Mouse (Mus musculus): ENCODE data around the gene Trim17. TPM values are rescaled to one million over a fixed set of nuclear protein-coding genes. Genes with fewer than 3 reads are reported as not detected.

Trim17 gene
- polyA plus RNA-seq, 1 experiment, result 0.23 TPM

DNA sequence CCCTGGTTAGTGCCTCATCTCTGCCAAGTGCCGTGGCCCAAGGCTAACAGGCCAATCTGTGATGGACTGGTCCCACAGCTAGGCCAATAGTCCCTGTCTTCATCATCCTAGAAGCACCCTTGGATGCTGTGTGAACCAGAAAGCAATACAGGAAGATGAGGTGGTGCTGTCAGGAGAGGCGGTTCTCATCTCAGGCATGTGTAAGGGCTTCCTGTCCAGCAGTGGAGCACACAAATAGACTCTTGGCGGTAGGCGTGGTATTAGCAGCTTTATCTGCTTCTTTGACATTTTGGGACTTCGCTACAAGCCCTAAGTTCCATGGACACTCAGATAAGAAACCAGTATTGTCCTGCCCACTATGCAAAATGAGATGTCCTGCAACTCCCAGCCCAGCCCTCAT is 43.1 kb downstream of the Trim17 start:
- no peaks in the 10 kb centered on the region for H3K27me3 ChIP-seq (ENCODE audit: control insufficient read depth, insufficient read depth, low read length)
- no peak for DNase-seq (ENCODE audit: low read depth in 1 of 2, low spot score in 2 of 2)
- 78% methylated on average over 5 of the region's 5 CpGs for WGBS
- H3K27ac ChIP-seq (ENCODE audit: insufficient read depth, low read length), result no peak overlapping the region
- H3K4me1 ChIP-seq (ENCODE audit: control insufficient read depth, insufficient read depth, insufficient read length), result peaks cover 19% of the 10 kb centered on the region
- no peak overlapping the region for H3K4me3 ChIP-seq (ENCODE audit: extremely low read depth, insufficient read depth, insufficient read length)
- no peak for TF ChIP-seq CTCF (IDR thresholded peaks at IDR 0.05; ENCODE audit: extremely low read depth, insufficient read depth, insufficient read length, insufficient replicate concordance)
- TF ChIP-seq POLR2A (IDR thresholded peaks at IDR 0.05; ENCODE audit: low read depth, low read length), result no peak
- no peaks in the 10 kb centered on the region for H3K36me3 ChIP-seq (ENCODE audit: control insufficient read depth, insufficient read depth, low read length)

DNA sequence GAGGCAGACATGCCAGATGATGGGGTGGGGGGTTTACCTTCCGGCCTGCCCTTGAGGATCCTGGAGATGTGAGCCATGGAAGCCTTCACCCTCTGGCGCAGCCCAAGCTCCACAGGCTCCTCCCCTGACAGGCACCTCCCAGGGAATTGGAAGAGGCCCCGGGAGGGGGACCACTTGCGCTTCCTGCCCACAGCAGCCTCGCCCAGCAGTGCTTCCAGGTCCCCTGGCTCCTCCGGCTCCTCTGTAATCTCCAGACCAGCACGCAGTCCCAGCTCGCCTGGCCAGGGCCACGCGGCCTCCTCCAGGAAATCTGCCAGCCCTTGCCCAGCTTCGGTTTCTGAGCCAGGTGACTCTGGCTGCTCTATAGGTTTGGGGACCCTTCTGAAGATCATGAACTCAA is 44.7 kb downstream of the Trim17 start:
- 60% methylated on average over 11 of the region's 11 CpGs for WGBS
- no peak for TF ChIP-seq CTCF (IDR thresholded peaks at IDR 0.05; ENCODE audit: extremely low read depth, insufficient read depth, insufficient read length, insufficient replicate concordance)
- no peak for TF ChIP-seq POLR2A (IDR thresholded peaks at IDR 0.05; ENCODE audit: low read depth, low read length)
- peaks cover 11% of the 10 kb centered on the region for H3K4me1 ChIP-seq (ENCODE audit: control insufficient read depth, insufficient read depth, insufficient read length)
- no peak for DNase-seq (ENCODE audit: low read depth in 1 of 2, low spot score in 2 of 2)
- H3K27me3 ChIP-seq (ENCODE audit: control insufficient read depth, insufficient read depth, low read length), result no peaks in the 10 kb centered on the region
- H3K36me3 ChIP-seq (ENCODE audit: control insufficient read depth, insufficient read depth, low read length), result no peaks in the 10 kb centered on the region
- H3K27ac ChIP-seq (ENCODE audit: insufficient read depth, low read length), result no peak overlapping the region
- no peak overlapping the region for H3K4me3 ChIP-seq (ENCODE audit: extremely low read depth, insufficient read depth, insufficient read length)

DNA sequence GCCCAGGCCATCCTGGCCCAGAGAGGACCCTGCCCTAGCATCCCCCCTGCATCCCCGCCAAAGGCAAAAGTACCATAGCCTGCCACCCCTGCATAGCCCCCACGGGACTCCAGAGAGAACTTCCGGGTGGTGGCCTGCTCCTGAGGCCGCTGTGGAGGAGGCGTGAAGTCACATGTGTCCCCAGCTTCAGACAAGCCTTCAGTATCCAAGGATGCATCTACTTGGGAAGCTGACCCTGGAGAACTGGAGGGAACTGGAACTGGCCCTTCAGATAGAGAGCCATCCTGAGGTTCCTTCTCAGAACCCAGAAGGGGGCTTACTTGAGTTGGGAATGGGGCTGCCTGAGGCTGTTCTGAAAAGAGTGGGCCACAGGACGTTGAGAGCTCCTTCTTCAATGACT is 45.3 kb downstream of the Trim17 start:
- no peaks in the 10 kb centered on the region for H3K36me3 ChIP-seq (ENCODE audit: control insufficient read depth, insufficient read depth, low read length)

DNA sequence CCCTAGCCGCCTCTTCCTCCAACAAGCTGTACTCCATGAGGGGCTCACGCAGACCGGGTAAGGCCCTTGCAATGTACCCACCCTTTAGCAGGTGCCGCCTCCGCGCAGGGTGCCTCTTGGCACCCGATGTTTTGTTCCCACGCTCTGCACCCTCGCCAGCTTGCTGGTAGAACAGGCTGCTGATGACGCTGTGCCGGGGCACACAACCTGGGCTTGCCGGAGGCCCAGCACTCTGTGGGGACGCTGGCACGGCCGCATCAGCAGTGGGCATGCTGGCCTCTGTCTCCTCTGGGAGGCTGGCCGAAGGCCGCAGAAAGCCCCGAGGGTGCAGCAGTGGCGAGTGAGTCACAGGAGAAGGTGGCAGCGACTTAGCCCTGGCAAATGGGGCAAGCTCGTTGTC is 46.1 kb downstream of the Trim17 start:
- Histone ChIP-seq H3K27ac (ENCODE audit: insufficient read depth, low read length) (no peak overlapping the region), H3K27me3 (ENCODE audit: control insufficient read depth, insufficient read depth, low read length) (no peaks in the 10 kb centered on the region), H3K4me3 (ENCODE audit: extremely low read depth, insufficient read depth, insufficient read length) (no peak overlapping the region), H3K36me3 (ENCODE audit: control insufficient read depth, insufficient read depth, low read length) (no peaks in the 10 kb centered on the region), H3K4me1 (ENCODE audit: control insufficient read depth, insufficient read depth, insufficient read length) (peaks cover 2% of the 10 kb centered on the region; the same call in 1 of the 2 replicates)
- TF ChIP-seq CTCF (IDR thresholded peaks at IDR 0.05; ENCODE audit: extremely low read depth, insufficient read depth, insufficient read length, insufficient replicate concordance) (no peak), POLR2A (IDR thresholded peaks at IDR 0.05; ENCODE audit: low read depth, low read length) (no peak)
- 95% methylated on average over 21 of the region's 21 CpGs for WGBS
- DNase-seq (ENCODE audit: low read depth in 1 of 2, low spot score in 2 of 2), result no peak

More for the DNA sequence above, 45.3 kb downstream of the Trim17 start:
- 78% methylated on average over 6 of the region's 6 CpGs for WGBS
- H3K27me3 ChIP-seq (ENCODE audit: control insufficient read depth, insufficient read depth, low read length), result no peaks in the 10 kb centered on the region
- TF ChIP-seq POLR2A (IDR thresholded peaks at IDR 0.05; ENCODE audit: low read depth, low read length), result no peak
- no peak for TF ChIP-seq CTCF (IDR thresholded peaks at IDR 0.05; ENCODE audit: extremely low read depth, insufficient read depth, insufficient read length, insufficient replicate concordance)
- no peak overlapping the region for H3K27ac ChIP-seq (ENCODE audit: insufficient read depth, low read length)
- H3K4me3 ChIP-seq (ENCODE audit: extremely low read depth, insufficient read depth, insufficient read length), result no peak overlapping the region
- peaks cover 8% of the 10 kb centered on the region; the same call in 1 of the 2 replicates for H3K4me1 ChIP-seq (ENCODE audit: control insufficient read depth, insufficient read depth, insufficient read length)
- no peak for DNase-seq (ENCODE audit: low read depth in 1 of 2, low spot score in 2 of 2)

DNA sequence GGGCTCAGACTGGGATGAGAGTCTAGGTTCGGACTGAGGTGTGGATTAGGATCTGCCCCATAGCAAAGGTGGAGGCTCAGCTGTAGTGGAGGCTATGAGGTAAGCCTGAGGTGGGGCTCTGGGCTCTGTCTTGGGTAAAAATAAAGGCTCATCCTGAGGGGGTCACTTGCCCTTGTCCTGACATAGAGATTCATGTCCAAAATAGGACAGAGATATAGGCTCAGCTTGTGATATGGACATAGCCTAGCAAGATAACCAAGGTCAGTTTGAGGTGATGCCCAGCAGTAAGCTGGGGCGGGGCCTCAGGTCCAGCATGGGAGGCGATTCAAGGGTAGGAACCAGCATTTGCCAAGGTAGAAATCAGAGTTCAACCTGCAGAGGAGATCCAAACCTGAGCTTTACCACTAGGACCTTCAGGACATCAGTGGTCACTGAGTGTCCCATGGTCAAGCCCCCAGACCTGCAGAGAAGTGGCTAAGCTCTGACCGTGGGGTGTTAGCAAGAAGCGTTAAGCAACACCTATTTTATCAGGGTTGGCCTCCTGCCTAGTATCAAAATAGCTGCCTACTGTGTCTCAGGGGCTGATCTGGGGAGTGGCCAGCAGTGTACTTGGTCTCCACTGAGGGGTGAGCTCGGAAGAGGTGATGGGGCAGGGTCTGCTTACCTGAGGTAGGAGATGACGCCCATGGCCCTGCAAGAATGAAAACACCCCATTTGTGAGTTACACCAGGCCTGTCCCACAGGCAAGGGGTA is 48.0 kb downstream of the Trim17 start:
- Histone ChIP-seq H3K4me3 (ENCODE audit: extremely low read depth, insufficient read depth, insufficient read length) (no peak overlapping the region), H3K27ac (ENCODE audit: insufficient read depth, low read length) (no peak overlapping the region), H3K27me3 (ENCODE audit: control insufficient read depth, insufficient read depth, low read length) (no peaks in the 10 kb centered on the region), H3K36me3 (ENCODE audit: control insufficient read depth, insufficient read depth, low read length) (no peaks in the 10 kb centered on the region), H3K4me1 (ENCODE audit: control insufficient read depth, insufficient read depth, insufficient read length) (no peaks in the 10 kb centered on the region)
- DNase-seq (ENCODE audit: low read depth in 1 of 2, low spot score in 2 of 2), result no peak
- TF ChIP-seq POLR2A (IDR thresholded peaks at IDR 0.05; ENCODE audit: low read depth, low read length), result no peak
- 91% methylated on average over 7 of the region's 7 CpGs for WGBS

DNA sequence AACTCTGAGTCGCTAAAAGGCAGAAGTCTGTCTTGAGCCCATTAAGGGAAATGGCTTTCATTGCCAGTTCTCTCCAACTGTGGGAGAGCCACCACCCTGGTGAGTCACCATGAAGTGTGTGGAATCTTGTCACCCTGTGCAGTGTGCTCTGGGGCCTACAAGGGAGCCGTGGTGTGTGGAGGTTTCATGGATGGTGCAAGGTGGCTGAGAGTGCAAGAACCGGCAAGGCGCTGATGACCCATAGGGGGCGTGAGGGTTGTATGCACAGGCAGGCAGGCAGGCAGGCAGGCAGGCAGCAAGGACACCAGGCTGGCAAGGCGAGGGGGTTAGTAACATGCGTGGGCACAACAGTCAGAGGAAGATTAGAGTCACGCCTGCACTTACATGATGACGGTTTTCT is 60.6 kb downstream of the Trim17 start:
- WGBS, result 34% methylated on average over 9 of the region's 9 CpGs
- H3K27ac ChIP-seq (ENCODE audit: insufficient read depth, low read length), result no peak overlapping the region
- no peak for DNase-seq (ENCODE audit: low read depth in 1 of 2, low spot score in 2 of 2)
- no peaks in the 10 kb centered on the region for H3K4me1 ChIP-seq (ENCODE audit: control insufficient read depth, insufficient read depth, insufficient read length)
- H3K27me3 ChIP-seq (ENCODE audit: control insufficient read depth, insufficient read depth, low read length), result no peaks in the 10 kb centered on the region
- no peaks in the 10 kb centered on the region for H3K36me3 ChIP-seq (ENCODE audit: control insufficient read depth, insufficient read depth, low read length)
- H3K4me3 ChIP-seq (ENCODE audit: extremely low read depth, insufficient read depth, insufficient read length), result no peak overlapping the region
- 0 out of 2 replicates have a peak, but pooled peaks have one; percentile 9 for TF ChIP-seq CTCF (IDR thresholded peaks at IDR 0.05; ENCODE audit: extremely low read depth, insufficient read depth, insufficient read length, insufficient replicate concordance)
- no peak for TF ChIP-seq POLR2A (IDR thresholded peaks at IDR 0.05; ENCODE audit: low read depth, low read length)

Other genes with a start within 250 kb of the Trim17 start
- gene Olfr318, start 230.7 kb upstream of the Trim17 start, polyA plus RNA-seq (2012; rRNA removed), result not detected in 2 replicates
- gene Olfr317, start 215.5 kb upstream of the Trim17 start, polyA plus RNA-seq (2012; rRNA removed), result not detected in 2 replicates
- not detected in 2 replicates for gene Olfr316, start 202.0 kb upstream of the Trim17 start, polyA plus RNA-seq (2012; rRNA removed)
- gene Olfr315, start 181.5 kb upstream of the Trim17 start, polyA plus RNA-seq (2012; rRNA removed), result not detected in 2 replicates
- not detected in 2 replicates for gene Olfr314, start 171.7 kb upstream of the Trim17 start, polyA plus RNA-seq (2012; rRNA removed)
- gene Fam183b, start 152.7 kb upstream of the Trim17 start, polyA plus RNA-seq (2012; rRNA removed), result not detected in 2 replicates
- gene Olfr313, start 139.7 kb upstream of the Trim17 start, polyA plus RNA-seq (2012; rRNA removed), result not detected in 2 replicates
- not detected in 2 replicates for gene Olfr312, start 125.4 kb upstream of the Trim17 start, polyA plus RNA-seq (2012; rRNA removed)
- not detected in 2 replicates for gene Olfr311, start 115.4 kb upstream of the Trim17 start, polyA plus RNA-seq (2012; rRNA removed)
- gene Gm12258, start 107.5 kb upstream of the Trim17 start, polyA plus RNA-seq (2012; rRNA removed), result 2.6 and 2.9 TPM in 2 replicates
- gene 2810021J22Rik, start 87.5 kb upstream of the Trim17 start, polyA plus RNA-seq (2012; rRNA removed), result 1.7 and 4.0 TPM in 2 replicates
- gene Zfp39, start 50.5 kb upstream of the Trim17 start, polyA plus RNA-seq (2012; rRNA removed), result 1.2 and 1.3 TPM in 2 replicates
- gene Btnl10, start 36.8 kb upstream of the Trim17 start, polyA plus RNA-seq (2012; rRNA removed), result 14.6 and 14.9 TPM in 2 replicates
- gene Rnf187, start 15.8 kb upstream of the Trim17 start, polyA plus RNA-seq (2012; rRNA removed), result 157 and 230 TPM in 2 replicates
- 13.2 and 21.2 TPM in 2 replicates for gene Hist3h2ba, start 5.8 kb upstream of the Trim17 start, polyA plus RNA-seq (2012; rRNA removed)
- gene Hist3h2a, start within 50 bp of the Trim17 start, polyA plus RNA-seq (2012; rRNA removed), result 14.8 and 20.0 TPM in 2 replicates
- gene Trim11, start 23.4 kb downstream of the Trim17 start, polyA plus RNA-seq (2012; rRNA removed), result 55.6 and 62.0 TPM in 2 replicates
- gene Obscn, start 181.7 kb downstream of the Trim17 start, polyA plus RNA-seq (2012; rRNA removed), result 1.2 and 1.6 TPM in 2 replicates
- 6.3 and 6.5 TPM in 2 replicates for gene Iba57, start 209.1 kb downstream of the Trim17 start, polyA plus RNA-seq (2012; rRNA removed)
- 3.4 and 4.1 TPM in 2 replicates for gene Gjc2, start 228.5 kb downstream of the Trim17 start, polyA plus RNA-seq (2012; rRNA removed)
- 40.9 and 52.3 TPM in 2 replicates for gene Guk1, start 237.5 kb downstream of the Trim17 start, polyA plus RNA-seq (2012; rRNA removed)
- 16.1 and 21.8 TPM in 2 replicates for gene Mrpl55, start 247.8 kb downstream of the Trim17 start, polyA plus RNA-seq (2012; rRNA removed)

Data from spleen, adult 2 months (tissue).